8 mouse cellular contexts compared by ENCODE assay signal in the genomic region with DNA sequence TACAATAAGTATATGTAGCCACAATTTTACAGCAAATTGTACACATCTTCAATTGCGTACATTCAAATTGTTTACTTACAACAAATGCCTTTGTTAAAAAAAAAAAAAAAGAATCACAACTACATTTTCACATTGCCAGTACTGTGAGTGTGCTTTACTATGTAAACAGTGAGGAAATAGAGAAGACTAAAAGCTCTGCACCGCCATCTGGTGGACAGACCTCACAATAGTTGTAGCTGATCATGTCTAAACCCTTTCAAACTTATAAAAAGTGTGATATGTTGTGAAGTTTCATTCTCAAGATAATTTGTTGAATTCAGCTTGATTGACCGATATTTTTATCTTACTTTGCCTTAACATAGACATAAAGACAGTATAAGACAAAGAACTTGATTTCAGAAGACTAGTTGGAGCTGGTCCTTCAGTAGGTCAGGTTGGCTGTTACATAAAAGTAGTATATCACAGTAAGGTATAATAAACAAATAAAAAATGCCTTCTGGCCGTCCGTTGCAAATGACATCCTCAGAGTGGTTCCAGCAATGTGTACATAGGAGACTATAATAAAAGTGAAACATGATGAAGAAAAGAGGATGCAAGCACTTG. TPM values are rescaled to one million over a fixed set of nuclear protein-coding genes. Genes with fewer than 3 reads are reported as not detected.
DNase-seq lines count a peak whose midpoint lies in the region; ATAC-seq and TF ChIP-seq lines count a peak whose summit lies in the region.

No protein-coding gene starts in this region.

- peak; percentile 82; the same call in 1 of the 2 replicates for ATAC-seq in hindbrain, postnatal 0 days
- ATAC-seq in midbrain, embryonic 11.5 days (ENCODE audit: low FRiP score), result peak; percentile 88

- no peak overlapping the region for H3K4me2 ChIP-seq in hindbrain, postnatal 0 days (ENCODE audit: low read depth, low read length)
- H3K4me2 ChIP-seq in midbrain, embryonic 11.5 days, result no peak overlapping the region

- no peaks in the 10 kb centered on the region for H3K27me3 ChIP-seq in heart, embryonic 10.5 days (ENCODE audit: insufficient read depth, poor library complexity, severe bottlenecking)
- H3K27me3 ChIP-seq in hindbrain, postnatal 0 days (ENCODE audit: insufficient read depth, low read length), result no peaks in the 10 kb centered on the region
- H3K27me3 ChIP-seq in midbrain, embryonic 11.5 days (ENCODE audit: control insufficient read depth, insufficient read depth, low read length), result no peaks in the 10 kb centered on the region

- no peak overlapping the region for H3K4me3 ChIP-seq in heart, embryonic 10.5 days
- no peak overlapping the region for H3K4me3 ChIP-seq in hindbrain, postnatal 0 days (ENCODE audit: low read length)
- no peak overlapping the region for H3K4me3 ChIP-seq in midbrain, embryonic 11.5 days (ENCODE audit: low read depth, low read length)

- H3K36me3 ChIP-seq in heart, embryonic 10.5 days, result no peaks in the 10 kb centered on the region
- H3K36me3 ChIP-seq in hindbrain, postnatal 0 days (ENCODE audit: insufficient read depth, low read length), result no peaks in the 10 kb centered on the region
- no peaks in the 10 kb centered on the region for H3K36me3 ChIP-seq in midbrain, embryonic 11.5 days (ENCODE audit: control insufficient read depth, insufficient read depth, low read length)

- H3K9ac ChIP-seq in hindbrain, postnatal 0 days (replicated peaks; ENCODE audit: low read length), result no peak overlapping the region
- no peak overlapping the region for H3K9ac ChIP-seq in midbrain, embryonic 11.5 days (ENCODE audit: low read length)

- intact Hi-C loops in heart, postnatal 10 days (cut with DNase I), result loop anchor here (5.0 to 10.0 kb wide), 2 partner anchors 548 to 1066 kb away; no protein-coding TSS in a partner anchor

- H3K4me1 ChIP-seq in heart, embryonic 10.5 days, result no peaks in the 10 kb centered on the region
- no peaks in the 10 kb centered on the region for H3K4me1 ChIP-seq in hindbrain, postnatal 0 days (ENCODE audit: insufficient read depth, low read length)
- no peaks in the 10 kb centered on the region for H3K4me1 ChIP-seq in midbrain, embryonic 11.5 days (ENCODE audit: control insufficient read depth, insufficient read depth, low read length)

- no peaks in the 10 kb centered on the region for H3K9me3 ChIP-seq in heart, embryonic 10.5 days
- no peaks in the 10 kb centered on the region for H3K9me3 ChIP-seq in hindbrain, postnatal 0 days (ENCODE audit: low read length)
- H3K9me3 ChIP-seq in midbrain, embryonic 11.5 days (ENCODE audit: control insufficient read depth, low read length), result no peaks in the 10 kb centered on the region

- WGBS in heart, embryonic 10.5 days, result 13% methylated on average over 5 of the region's 5 CpGs
- 20% methylated on average over 5 of the region's 5 CpGs for WGBS in hindbrain, postnatal 0 days
- WGBS in midbrain, embryonic 11.5 days, result 24% methylated on average over 5 of the region's 5 CpGs

- TF ChIP-seq CTCF in hindbrain, postnatal 0 days (IDR thresholded peaks at IDR 0.05; ENCODE audit: low read depth), result peak; percentile 78

- DNase-seq in heart, postnatal 10 days, result peak; percentile 25 to 55
- DNase-seq in heart, embryonic 10.5 days (ENCODE audit: low spot score), result no peak
- DNase-seq in ZHBTc4 (ENCODE audit: low read depth, low spot score), result peak; percentile 75
- DNase-seq in embryo, embryonic 11.5 days (ENCODE audit: low read depth, low spot score), result peak; percentile 39
- peak; percentile 86 for DNase-seq in hindbrain, postnatal 0 days (ENCODE audit: low spot score)
- peak; percentile 18 to 51 for DNase-seq in layer of hippocampus, postnatal 36 days
- DNase-seq in midbrain, embryonic 11.5 days (ENCODE audit: low spot score, missing footprints), result peak; percentile 94
- peak; percentile 13 for DNase-seq in thymus, postnatal 14 days

- H3K27ac ChIP-seq in heart, embryonic 10.5 days, result no peak overlapping the region
- no peak overlapping the region for H3K27ac ChIP-seq in hindbrain, postnatal 0 days
- no peak overlapping the region for H3K27ac ChIP-seq in midbrain, embryonic 11.5 days (ENCODE audit: low read depth, low read length)

RNA-seq across cellular contexts. Expression of gene Olfr822, which starts 21.9 kb away (rescaled TPM):
- not detected for total RNA-seq in heart, postnatal 10 days (2021)
- not detected in 2 replicates for polyA plus RNA-seq in heart, embryonic 10.5 days (2016; fragmentation: Nextera tagmentation; extraction: Ambion mirVana)
- total RNA-seq in hindbrain, postnatal 0 days (2014; rRNA removed), result not detected in 2 replicates
- polyA plus RNA-seq in hindbrain, postnatal 0 days (2015; fragmentation: Nextera tagmentation; extraction: Ambion mirVana), result not detected in 2 replicates
- total RNA-seq in layer of hippocampus, postnatal 36 days (2021), result not detected
- polyA plus RNA-seq in midbrain, embryonic 11.5 days (2014; fragmentation: Nextera tagmentation; extraction: Ambion mirVana), result not detected in 2 replicates

RNA-seq across cellular contexts. Expression of gene Olfr823, which starts 22.2 kb away (rescaled TPM):
- not detected for total RNA-seq in heart, postnatal 10 days (2021)
- not detected in 2 replicates for polyA plus RNA-seq in heart, embryonic 10.5 days (2016; fragmentation: Nextera tagmentation; extraction: Ambion mirVana)
- not detected in 2 replicates for total RNA-seq in hindbrain, postnatal 0 days (2014; rRNA removed)
- polyA plus RNA-seq in hindbrain, postnatal 0 days (2015; fragmentation: Nextera tagmentation; extraction: Ambion mirVana), result not detected in 2 replicates
- total RNA-seq in layer of hippocampus, postnatal 36 days (2021), result not detected
- not detected in 2 replicates for polyA plus RNA-seq in midbrain, embryonic 11.5 days (2014; fragmentation: Nextera tagmentation; extraction: Ambion mirVana)

RNA-seq across cellular contexts. Expression of gene Olfr824, which starts 36.9 kb away (rescaled TPM):
- total RNA-seq in heart, postnatal 10 days (2021), result not detected
- not detected in 2 replicates for polyA plus RNA-seq in heart, embryonic 10.5 days (2016; fragmentation: Nextera tagmentation; extraction: Ambion mirVana)
- total RNA-seq in hindbrain, postnatal 0 days (2014; rRNA removed), result not detected in 2 replicates
- not detected in 2 replicates for polyA plus RNA-seq in hindbrain, postnatal 0 days (2015; fragmentation: Nextera tagmentation; extraction: Ambion mirVana)
- not detected for total RNA-seq in layer of hippocampus, postnatal 36 days (2021)
- not detected in 2 replicates for polyA plus RNA-seq in midbrain, embryonic 11.5 days (2014; fragmentation: Nextera tagmentation; extraction: Ambion mirVana)
